Mouse (Mus musculus) central nervous system, embryonic 14 days (tissue): ENCODE results near the gene Mettl3. TPM values are rescaled to one million over a fixed set of nuclear protein-coding genes. Genes with fewer than 3 reads are reported as not detected.

Source experiments
- polyA plus RNA-seq: library from polyadenylated mRNA; depleted of rRNA; stranded (reverse); fragments of >200 nt; gene quantifications from 2 replicates; pipeline ENCODE4 v1.2.3, GENCODE M21; 2012; rRNA removed

The Mettl3 gene
- polyA plus RNA-seq = 55.1 and 58.7 TPM in 2 replicates

GRCm38 (mm10) chr14:52304644-52305271 is at the start of gene Mettl3:
Gene Mettl3, minus strand, starts transcription at chr14:52305128.

GRCm38 (mm10) chr14:52327910-52328812 is 23.2 kb upstream of the Mettl3 start, which contains the start of gene Sall2:
Gene Sall2, minus strand, starts transcription at chr14:52328762.

GRCm38 (mm10) chr14:52278932-52279746 is 25.8 kb downstream of the Mettl3 start, which contains the start of the genes Tox4 and Rab2b:
Gene Tox4, plus strand, starts transcription at chr14:52279146.
Gene Rab2b, minus strand, starts transcription at chr14:52279545.

GRCm38 (mm10) chr14:52257484-52258213 is 47.3 kb downstream of the Mettl3 start, which contains the start of gene Chd8:
Gene Chd8, minus strand, starts transcription at chr14:52257780.

Other genes starting within 250 kb of the Mettl3 start
- gene Hnrnpc, start 201.1 kb downstream of the Mettl3 start, polyA plus RNA-seq = 497 and 569 TPM in 2 replicates
- gene Rpgrip1, start 194.4 kb downstream of the Mettl3 start, polyA plus RNA-seq = 1.7 and 1.8 TPM in 2 replicates
- gene Supt16, start 107.7 kb downstream of the Mettl3 start, polyA plus RNA-seq = 42.6 and 46.2 TPM in 2 replicates
- 63.5 and 70.7 TPM in 2 replicates for gene Chd8, start 47.3 kb downstream of the Mettl3 start, polyA plus RNA-seq
- 43.2 and 44.0 TPM in 2 replicates for gene Tox4, start 26.0 kb downstream of the Mettl3 start, polyA plus RNA-seq
- gene Rab2b, start 25.6 kb downstream of the Mettl3 start, polyA plus RNA-seq = 47.8 and 51.9 TPM in 2 replicates
- 52.2 and 52.9 TPM in 2 replicates for gene Sall2, start 23.6 kb upstream of the Mettl3 start, polyA plus RNA-seq
- gene Olfr1513, start 51.3 kb upstream of the Mettl3 start, polyA plus RNA-seq = not detected in 2 replicates
- gene Olfr1512, start 74.0 kb upstream of the Mettl3 start, polyA plus RNA-seq = not detected in 2 replicates
- not detected in 2 replicates for gene Olfr1511, start 92.3 kb upstream of the Mettl3 start, polyA plus RNA-seq
- gene Olfr1510, start 109.2 kb upstream of the Mettl3 start, polyA plus RNA-seq = not detected in 2 replicates
- gene Olfr1509, start 137.9 kb upstream of the Mettl3 start, polyA plus RNA-seq = not detected in 2 replicates
- gene Olfr1508, start 162.4 kb upstream of the Mettl3 start, polyA plus RNA-seq = not detected in 2 replicates
- 0.03 TPM in 1 of 2 replicates, not detected in the other for gene Olfr1507, start 190.6 kb upstream of the Mettl3 start, polyA plus RNA-seq